Mouse (Mus musculus) thymus, postnatal 14 days (tissue): ENCODE data around the gene Olfr324.

Experiments used
- DNase-seq: peaks from one replicate; pipeline ENCODE4 v3.0.0; 2021

Olfr324 gene

DNA sequence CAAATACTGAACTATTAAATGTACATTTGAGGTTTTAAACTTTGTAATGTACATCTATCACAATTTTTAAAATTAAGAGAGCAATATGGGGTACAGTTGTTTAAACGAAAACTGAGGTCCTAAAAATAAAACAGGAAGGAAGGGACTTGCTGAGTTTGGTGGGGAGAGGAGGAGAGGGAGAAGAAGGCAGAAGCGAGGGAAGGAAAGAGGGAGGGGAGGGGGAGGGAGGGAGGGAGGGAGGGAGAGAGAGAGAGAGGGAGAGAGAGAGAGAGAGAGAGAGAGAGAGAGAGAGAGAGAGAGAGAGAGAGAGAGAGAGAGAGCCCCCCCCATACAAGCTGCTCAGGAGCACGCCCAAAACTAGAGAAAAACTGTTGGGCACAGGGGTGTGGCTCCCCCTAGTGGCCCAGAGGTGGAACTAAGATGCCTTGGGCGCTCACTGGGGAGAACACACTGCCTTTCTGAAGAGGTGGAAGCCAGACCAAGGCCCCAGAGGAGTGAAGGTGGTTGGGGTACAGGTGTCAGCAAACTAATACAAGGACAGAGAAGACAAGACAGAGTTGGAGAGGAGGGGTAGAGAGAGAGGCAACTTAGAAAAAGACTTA, 41.6 kb downstream of the Olfr324 start:
- DNase-seq = peak; percentile 65

GRCm38 (mm10) chr11:58638176-58638701, 43.3 kb downstream of the Olfr324 start:
- DNase-seq = no peak

- no peak for DNase-seq
Measured at GRCm38 (mm10) chr11:58640272-58640867, 45.5 kb downstream of the Olfr324 start, which contains the start of gene Trim58. Trim58 (plus strand) TSS chr11:58640465.

GRCm38 (mm10) chr11:58641057-58641456, 46.1 kb downstream of the Olfr324 start:
- no peak for DNase-seq

DNA sequence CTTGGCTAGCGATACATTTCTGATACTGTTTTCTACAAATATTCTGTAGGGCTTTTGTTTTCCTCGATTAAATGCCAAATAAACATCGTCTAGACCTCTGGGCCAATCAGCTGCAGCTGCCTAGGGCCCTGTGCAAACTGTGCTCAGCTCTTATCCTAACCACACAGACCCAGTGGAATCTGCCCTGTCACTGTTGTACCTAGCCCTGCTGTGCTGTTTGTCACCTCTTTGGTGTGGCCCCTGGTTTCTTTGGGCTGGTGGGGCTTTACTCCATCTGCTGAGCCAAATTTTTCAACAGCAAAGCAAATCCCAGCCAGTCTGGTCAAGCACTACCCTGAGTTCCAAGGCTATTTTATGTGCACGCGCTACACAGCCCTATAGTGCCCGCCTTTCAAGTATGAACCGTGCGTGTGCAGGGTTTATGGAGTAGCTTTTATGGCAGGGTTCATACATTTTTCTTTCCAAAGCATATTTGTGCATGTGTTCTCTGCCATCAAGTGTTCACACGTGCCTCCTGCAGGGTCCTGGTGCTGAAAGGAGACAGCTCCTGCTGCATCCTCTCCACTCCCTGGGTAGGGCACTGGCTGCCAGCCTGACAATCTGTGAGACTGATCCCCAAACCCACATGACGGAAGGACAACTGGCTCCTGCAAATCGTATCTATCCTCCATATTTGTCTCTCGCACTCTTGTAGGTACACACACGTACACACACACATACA, 46.9 kb downstream of the Olfr324 start:
- DNase-seq = no peak

- peak; percentile 68 for DNase-seq
Measured at GRCm38 (mm10) chr11:58643350-58643749, 48.4 kb downstream of the Olfr324 start.
